Mouse (Mus musculus) midbrain, embryonic 15.5 days (tissue): ENCODE results near the gene Cry1. TPM values are rescaled to one million over a fixed set of nuclear protein-coding genes. Genes with fewer than 3 reads are reported as not detected.

ENCODE experiments used
- ATAC-seq: fragments of 200-750 bp; cut with Nextera tagmentation; replicated peaks from 2 replicates; pipeline ENCODE4 v1.8.0; 2017; ENCODE audit warnings: moderate TSS enrichment
- H3K27ac ChIP-seq: fragments of 300-500 bp; sonication (generic); 2 replicates; pipeline ENCODE4 v1.5.1; 2015; ENCODE audit warnings: mild to moderate bottlenecking, inconsistent platforms
- H3K27me3 ChIP-seq: fragments of 300-500 bp; sonication (generic); replicated peaks from 2 replicates; pipeline ENCODE4 v1.6.1; 2015; ENCODE audit warnings: inconsistent platforms
- H3K36me3 ChIP-seq: fragments of 300-500 bp; sonication (generic); replicated peaks from 2 replicates; pipeline ENCODE4 v1.6.1; 2015; ENCODE audit warnings: inconsistent platforms
- H3K4me1 ChIP-seq: fragments of 300-500 bp; sonication (generic); 2 replicates; pipeline ENCODE4 v1.6.1; 2015; ENCODE audit warnings: inconsistent platforms
- H3K4me2 ChIP-seq: fragments of 300-500 bp; sonication (generic); 2 replicates; pipeline ENCODE4 v1.6.1; 2015; ENCODE audit warnings: inconsistent platforms, mild to moderate bottlenecking, moderate library complexity
- H3K4me3 ChIP-seq: fragments of 300-500 bp; sonication (generic); 2 replicates; pipeline ENCODE4 v1.5.1; 2015; ENCODE audit warnings: mild to moderate bottlenecking, inconsistent platforms
- H3K9ac ChIP-seq: fragments of 300-500 bp; sonication (generic); 2 replicates; pipeline ENCODE4 v1.6.1; 2015; ENCODE audit warnings: mild to moderate bottlenecking, inconsistent platforms
- H3K9me3 ChIP-seq: fragments of 300-500 bp; sonication (generic); 2 replicates; pipeline ENCODE4 v1.6.1; 2016; ENCODE audit warnings: inconsistent platforms
- WGBS: fragments of 180-500 bp; shearing (Covaris S2); methylation state at CpG from one replicate; pipeline ENCODE4 v1.1.7; 2015; ENCODE audit warnings: mixed read lengths; 5-methylcytosine and 5-hydroxymethylcytosine counted together
- polyA plus RNA-seq: library from polyadenylated mRNA; unstranded; fragments of >200 nt; fragmentation: Nextera tagmentation; extraction: Ambion mirVana; gene quantifications from 2 replicates; pipeline ENCODE4 v1.2.1, GENCODE M21; 2015

Gene Cry1
- polyA plus RNA-seq, 1 experiment from 2014 or later, result 41.2 TPM

- WGBS, result 88% methylated on average over 5 of the region's 5 CpGs
- H3K36me3 ChIP-seq, result no peaks in the 10 kb centered on the region
- no peak for ATAC-seq
- H3K4me2 ChIP-seq, result no peak overlapping the region
- no peak overlapping the region for H3K9ac ChIP-seq
- H3K27me3 ChIP-seq, result no peaks in the 10 kb centered on the region
- H3K4me3 ChIP-seq, result no peak overlapping the region
- no peaks in the 10 kb centered on the region for H3K9me3 ChIP-seq
- H3K4me1 ChIP-seq, result peaks cover 4% of the 10 kb centered on the region
- H3K27ac ChIP-seq, result no peak overlapping the region
Measured at GRCm38 (mm10) chr10:85189966-85190365, 5.1 kb upstream of the Cry1 start.

GRCm38 (mm10) chr10:85186499-85186794 lies 1.6 kb upstream of the Cry1 start:
- H3K9me3 ChIP-seq, result no peaks in the 10 kb centered on the region
- no peak overlapping the region for H3K4me3 ChIP-seq
- no peaks in the 10 kb centered on the region for H3K36me3 ChIP-seq
- no peak overlapping the region for H3K9ac ChIP-seq
- no peak overlapping the region for H3K27ac ChIP-seq
- no peak overlapping the region for H3K4me2 ChIP-seq
- peaks cover 14% of the 10 kb centered on the region for H3K4me1 ChIP-seq
- H3K27me3 ChIP-seq, result no peaks in the 10 kb centered on the region
- 95% methylated on average over 2 of the region's 2 CpGs for WGBS
- no peak for ATAC-seq

DNA sequence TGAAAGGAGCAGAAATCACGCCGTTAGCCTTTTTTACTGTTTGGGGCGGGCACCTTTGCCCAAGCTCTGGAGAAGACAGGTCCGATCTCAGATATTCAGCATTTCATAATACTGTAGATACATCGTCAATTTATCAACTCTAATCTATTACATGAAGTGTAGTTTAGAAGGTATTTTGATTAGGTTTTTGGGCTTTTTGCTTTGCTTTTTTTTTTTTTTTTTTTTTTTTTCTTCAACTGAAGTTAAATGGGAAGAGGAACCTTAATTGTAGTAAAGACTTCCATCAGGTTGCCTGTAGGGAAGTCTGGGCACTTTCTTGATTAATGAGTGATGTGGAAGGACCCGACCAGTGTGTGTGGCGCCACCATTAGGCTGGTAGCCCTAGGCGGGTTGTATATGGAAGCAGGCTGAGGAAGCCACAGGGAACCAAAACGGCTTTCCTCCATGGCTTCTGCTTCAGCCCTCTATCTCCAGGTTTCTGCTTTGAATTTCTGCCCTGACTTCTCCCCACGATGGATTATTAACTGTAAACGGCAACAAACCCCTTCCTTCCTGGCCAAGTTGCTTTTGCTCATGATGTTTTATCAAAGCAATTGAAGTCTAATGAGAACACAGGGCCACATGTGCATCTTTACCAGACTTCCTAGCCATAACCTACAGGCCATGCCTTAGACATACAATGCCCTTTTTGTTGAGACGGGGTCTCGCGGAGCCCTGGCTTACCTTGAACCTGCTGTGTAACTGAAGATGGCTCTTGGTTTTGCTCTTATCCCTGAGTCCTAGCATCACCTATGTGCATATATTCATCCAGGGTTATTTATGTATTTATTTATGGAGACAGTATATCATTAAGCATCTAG lies 1.0 kb upstream of the Cry1 start:
- WGBS, result 29% methylated on average over 14 of the region's 14 CpGs
- no peaks in the 10 kb centered on the region for H3K9me3 ChIP-seq
- H3K27me3 ChIP-seq, result no peaks in the 10 kb centered on the region
- peak overlapping the region; percentile 89 for H3K9ac ChIP-seq
- H3K27ac ChIP-seq, result peak overlapping the region; percentile 96
- no peaks in the 10 kb centered on the region for H3K36me3 ChIP-seq
- H3K4me1 ChIP-seq, result peaks cover 14% of the 10 kb centered on the region
- no peak for ATAC-seq
- H3K4me3 ChIP-seq, result peak overlapping the region; percentile 72
- peak overlapping the region; percentile 89 for H3K4me2 ChIP-seq

DNA sequence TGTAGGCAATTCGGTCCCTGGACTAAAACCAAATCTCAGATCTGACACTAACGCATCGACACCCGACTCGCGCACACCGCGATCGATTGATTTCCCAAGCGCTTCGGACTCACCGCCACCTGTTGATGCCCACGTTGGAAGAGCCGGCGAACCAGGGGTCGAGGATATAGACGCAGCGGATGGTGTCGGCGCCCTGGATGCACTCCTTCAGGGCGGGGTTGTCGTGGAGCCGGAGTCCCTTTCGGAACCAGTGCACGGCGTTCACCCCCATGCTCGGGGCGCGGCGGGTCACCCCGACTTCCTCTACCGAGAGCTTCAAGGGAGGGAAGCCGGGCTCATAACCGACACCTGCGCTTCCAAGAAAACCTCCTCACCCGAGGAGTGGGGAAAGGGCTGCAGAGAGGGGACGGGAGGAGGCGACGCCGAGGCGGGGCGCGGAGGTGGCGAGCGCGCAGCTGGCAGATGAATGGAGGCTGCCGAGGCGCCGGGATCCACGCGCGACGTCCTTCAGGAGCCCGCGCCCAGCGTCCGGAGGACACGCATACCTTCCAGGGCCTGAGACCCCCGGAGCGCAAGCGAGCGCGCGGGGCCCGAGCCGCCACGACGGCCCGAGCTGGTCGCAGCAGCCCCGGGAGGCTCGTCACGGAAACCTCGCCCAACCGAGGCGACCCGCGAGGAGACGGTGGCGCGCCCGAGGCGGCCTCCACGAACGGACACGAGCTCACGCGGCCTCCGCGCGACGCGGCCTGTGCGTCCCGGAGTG lies 482 bp downstream of the Cry1 start:
- under 1% methylated on average over 82 of the region's 95 CpGs for WGBS
- ATAC-seq, result peak; percentile 38
- Histone ChIP-seq H3K4me3 (peak overlapping the region; percentile 72), H3K4me2 (peak overlapping the region; percentile 89), H3K27ac (peak overlapping the region; percentile 96), H3K9ac (peak overlapping the region; percentile 89), H3K36me3 (no peaks in the 10 kb centered on the region), H3K9me3 (no peaks in the 10 kb centered on the region), H3K4me1 (peaks cover 14% of the 10 kb centered on the region), H3K27me3 (no peaks in the 10 kb centered on the region)

GRCm38 (mm10) chr10:85183619-85184018 lies 1.2 kb downstream of the Cry1 start:
- Histone ChIP-seq H3K4me3 (peak overlapping the region; percentile 72), H3K27ac (peak overlapping the region; percentile 68), H3K9me3 (no peaks in the 10 kb centered on the region), H3K4me2 (peak overlapping the region; percentile 89), H3K4me1 (peaks cover 14% of the 10 kb centered on the region), H3K36me3 (no peaks in the 10 kb centered on the region), H3K9ac (peak overlapping the region; percentile 89), H3K27me3 (no peaks in the 10 kb centered on the region)
- WGBS, result under 1% methylated on average over 11 of the region's 11 CpGs
- ATAC-seq, result peak; percentile 24; the same call in 1 of the 2 replicates

DNA sequence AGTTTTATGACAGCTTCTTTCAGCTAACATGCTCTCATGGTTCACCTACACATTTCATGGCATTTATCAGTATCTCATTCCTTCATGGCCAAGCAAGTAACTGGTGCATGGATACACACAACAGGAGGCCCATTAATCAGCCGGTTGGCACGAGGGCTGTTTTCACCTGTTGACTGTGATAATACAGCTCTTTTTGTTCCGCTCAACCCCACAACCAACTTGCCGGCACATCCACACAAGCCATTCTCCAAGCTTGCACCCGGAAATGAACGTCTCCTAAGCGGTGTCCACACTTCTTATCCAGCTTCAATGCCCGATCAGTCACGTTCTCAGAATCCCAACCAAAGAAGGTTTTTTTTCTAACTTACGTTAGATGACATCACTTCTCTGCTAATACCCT lies 2.1 kb downstream of the Cry1 start:
- 80% methylated on average over 10 of the region's 10 CpGs for WGBS
- peak overlapping the region; percentile 41; the same call in 1 of the 2 replicates for H3K9ac ChIP-seq
- no peak for ATAC-seq
- H3K9me3 ChIP-seq, result no peaks in the 10 kb centered on the region
- H3K4me3 ChIP-seq, result peak overlapping the region; percentile 72
- peaks cover 14% of the 10 kb centered on the region for H3K4me1 ChIP-seq
- no peak overlapping the region for H3K27ac ChIP-seq
- peak overlapping the region; percentile 89 for H3K4me2 ChIP-seq
- no peaks in the 10 kb centered on the region for H3K36me3 ChIP-seq
- no peaks in the 10 kb centered on the region for H3K27me3 ChIP-seq

- no peaks in the 10 kb centered on the region for H3K36me3 ChIP-seq
- no peak overlapping the region for H3K4me3 ChIP-seq
- H3K27ac ChIP-seq, result no peak overlapping the region
- H3K27me3 ChIP-seq, result no peaks in the 10 kb centered on the region
- H3K9ac ChIP-seq, result no peak overlapping the region
- no peaks in the 10 kb centered on the region for H3K9me3 ChIP-seq
- no peak overlapping the region for H3K4me2 ChIP-seq
- WGBS, result 80% methylated on average over 2 of the region's 2 CpGs
- ATAC-seq, result no peak
- no peaks in the 10 kb centered on the region for H3K4me1 ChIP-seq
Measured at GRCm38 (mm10) chr10:85176640-85177039, 8.2 kb downstream of the Cry1 start.

DNA sequence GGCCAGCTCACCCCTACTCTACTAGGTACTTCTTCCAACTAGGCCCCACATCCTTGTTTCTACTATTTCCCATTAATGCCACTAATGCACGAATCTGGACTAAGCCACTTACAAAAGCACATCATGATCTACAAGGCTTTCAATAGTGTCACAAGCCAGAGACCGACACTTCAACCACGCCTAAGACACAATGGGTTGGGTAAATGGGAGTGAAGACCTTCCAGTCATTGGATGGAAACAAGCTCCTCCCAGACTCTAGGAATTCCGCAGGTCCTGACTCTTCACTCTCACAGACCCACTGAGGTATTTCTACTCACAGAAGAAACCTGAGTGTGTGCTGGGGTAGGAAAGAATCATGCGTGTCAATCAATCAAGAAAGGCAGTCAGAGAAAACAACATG lies 19.6 kb downstream of the Cry1 start:
- Histone ChIP-seq H3K4me3 (no peak overlapping the region), H3K9me3 (no peaks in the 10 kb centered on the region), H3K4me1 (0 out of 2 replicates have a peak, but pooled peaks cover 8% of the 10 kb centered on the region), H3K9ac (no peak overlapping the region), H3K27me3 (no peaks in the 10 kb centered on the region), H3K4me2 (no peak overlapping the region), H3K36me3 (no peaks in the 10 kb centered on the region), H3K27ac (no peak overlapping the region)
- ATAC-seq, result no peak
- 78% methylated on average over 5 of the region's 5 CpGs for WGBS

DNA sequence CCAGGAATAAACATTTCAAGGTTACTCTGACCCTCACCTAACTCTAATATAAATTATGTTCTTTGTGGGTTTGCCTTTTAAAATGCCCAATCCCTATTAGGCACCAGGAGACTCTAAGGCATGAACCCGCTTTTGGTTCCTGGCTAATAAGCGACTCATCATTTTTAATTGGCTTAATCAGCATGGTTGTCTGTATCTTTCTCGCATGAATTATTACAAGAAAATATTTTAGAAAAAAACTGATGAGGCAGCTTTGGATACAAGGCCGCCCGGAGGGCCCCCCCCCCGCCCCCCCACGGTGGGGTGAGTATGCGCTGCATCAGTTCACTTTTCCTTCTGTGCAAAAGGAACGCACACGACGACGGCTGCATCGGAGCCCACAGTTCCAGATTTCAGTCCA lies 20.1 kb downstream of the Cry1 start:
- 90% methylated on average over 13 of the region's 13 CpGs for WGBS
- Histone ChIP-seq H3K36me3 (no peaks in the 10 kb centered on the region), H3K27ac (no peak overlapping the region), H3K4me1 (0 out of 2 replicates have a peak, but pooled peaks cover 8% of the 10 kb centered on the region), H3K4me2 (no peak overlapping the region), H3K27me3 (no peaks in the 10 kb centered on the region), H3K9me3 (no peaks in the 10 kb centered on the region), H3K4me3 (no peak overlapping the region), H3K9ac (no peak overlapping the region)
- no peak for ATAC-seq

GRCm38 (mm10) chr10:85161745-85162351 lies 23.0 kb downstream of the Cry1 start:
- Histone ChIP-seq H3K9ac (no peak overlapping the region), H3K27me3 (no peaks in the 10 kb centered on the region), H3K9me3 (no peaks in the 10 kb centered on the region), H3K4me3 (no peak overlapping the region), H3K27ac (no peak overlapping the region; the same call in 1 of the 2 replicates), H3K4me1 (0 out of 2 replicates have a peak, but pooled peaks cover 8% of the 10 kb centered on the region), H3K36me3 (no peaks in the 10 kb centered on the region), H3K4me2 (no peak overlapping the region)
- ATAC-seq, result peak; percentile 88
- 74% methylated on average over 5 of the region's 5 CpGs for WGBS

- Histone ChIP-seq H3K4me3 (no peak overlapping the region), H3K4me1 (0 out of 2 replicates have a peak, but pooled peaks cover 8% of the 10 kb centered on the region), H3K9me3 (no peaks in the 10 kb centered on the region), H3K9ac (no peak overlapping the region), H3K27me3 (no peaks in the 10 kb centered on the region), H3K27ac (no peak overlapping the region), H3K36me3 (no peaks in the 10 kb centered on the region), H3K4me2 (no peak overlapping the region)
- 90% methylated on average over 1 of the region's 1 CpGs for WGBS
- ATAC-seq, result no peak
Measured at GRCm38 (mm10) chr10:85159989-85160619, 24.8 kb downstream of the Cry1 start.

DNA sequence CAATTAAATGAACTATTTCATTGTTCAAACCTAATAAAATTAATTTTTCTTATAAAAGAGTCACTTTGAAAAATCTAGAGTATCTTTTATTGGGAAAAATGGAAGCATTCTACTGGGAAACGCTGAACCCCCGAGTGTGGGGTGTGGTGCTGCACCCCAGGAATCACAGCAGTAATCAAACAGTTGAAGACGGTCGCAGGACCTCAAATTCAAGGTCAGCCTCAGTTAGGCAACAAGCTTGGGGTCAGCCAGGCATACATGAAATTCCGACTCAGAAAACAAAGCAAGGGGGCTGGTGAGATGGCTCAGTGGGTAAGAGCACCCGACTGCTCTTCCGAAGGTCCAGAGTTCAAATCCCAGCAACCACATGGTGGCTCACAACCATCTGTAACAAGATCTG lies 27.4 kb downstream of the Cry1 start:
- H3K36me3 ChIP-seq, result no peaks in the 10 kb centered on the region
- ATAC-seq, result no peak
- WGBS, result 92% methylated on average over 7 of the region's 7 CpGs
- no peak overlapping the region for H3K4me2 ChIP-seq
- no peaks in the 10 kb centered on the region for H3K9me3 ChIP-seq
- no peaks in the 10 kb centered on the region for H3K27me3 ChIP-seq
- H3K4me3 ChIP-seq, result no peak overlapping the region
- no peak overlapping the region for H3K27ac ChIP-seq
- 0 out of 2 replicates have a peak, but pooled peaks cover 8% of the 10 kb centered on the region for H3K4me1 ChIP-seq
- H3K9ac ChIP-seq, result no peak overlapping the region
